Comparison of ENCODE assay signal across 19 mouse cellular contexts in the genomic region with DNA sequence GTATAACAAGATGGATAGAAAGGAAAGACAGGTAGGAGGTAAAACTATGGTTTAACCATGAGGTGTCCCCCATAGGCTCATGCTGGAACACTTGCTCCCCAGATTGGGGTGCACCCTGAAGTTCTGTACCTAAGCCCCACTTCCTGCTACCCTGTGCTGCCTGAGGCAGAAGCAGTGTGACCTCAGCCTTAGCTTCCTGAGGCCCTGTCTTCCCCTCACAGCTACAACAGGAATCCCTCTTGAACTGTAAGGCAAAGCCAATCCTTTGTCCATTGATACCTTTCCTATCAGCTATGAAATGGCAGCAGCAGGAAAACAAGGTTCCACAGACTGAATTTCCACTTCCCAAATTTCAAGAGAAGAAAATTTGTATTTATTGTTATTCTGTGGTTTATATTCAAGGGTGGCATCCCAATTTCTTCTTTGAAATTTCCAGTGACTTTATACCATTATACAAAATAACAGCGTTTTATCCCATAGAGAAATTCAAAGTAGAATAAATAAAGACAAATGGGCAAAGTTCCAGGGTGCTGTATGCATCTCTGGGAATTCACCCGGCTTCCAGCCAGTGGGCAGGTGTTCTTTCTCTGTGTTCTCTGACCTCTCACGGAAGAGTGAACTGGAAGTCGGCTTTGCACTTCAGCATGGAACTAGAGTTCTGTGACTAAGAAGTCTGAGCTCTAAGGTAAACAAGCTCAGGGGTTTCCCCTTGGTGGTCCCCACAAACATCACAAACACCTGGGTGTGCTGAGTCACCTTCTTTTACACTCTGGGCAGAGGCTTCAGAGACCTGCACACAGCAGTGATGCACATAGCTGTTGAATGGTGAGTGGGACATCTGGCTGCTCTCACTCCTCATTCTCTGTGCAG.
DNase-seq lines count a peak whose midpoint lies in the region; TF ChIP-seq lines count a peak whose summit lies in the region.
"Had no signal": no experiment of that assay in that cellular context is flagged by ENCODE, and none has a peak within 500 bp of the region (broad histone marks: within the 10 kb centered on the region; RNA-seq: fewer than 3 reads in every experiment).

No protein-coding gene starts in this region.

- TF ChIP-seq EP300 in CH12.LX (IDR thresholded peaks at IDR 0.05; ENCODE audit: low read length), result no peak; the same call in 1 of the 2 replicates

- no peak overlapping the region for H3K4me3 ChIP-seq in CH12.LX (replicated peaks in 1 of 3; ENCODE audit: low read depth in 2 of 3, low read length in 2 of 3, poor library complexity in 1 of 3)
- H3K4me3 ChIP-seq: embryonic facial prominence, embryonic 15.5 days; forebrain, embryonic 13.5 days; hindbrain, embryonic 12.5 days; lung, embryonic 15.5 days; megakaryocyte, embryonic 14.5 days; neural tube, embryonic 15.5 days; stomach, embryonic 15.5 days had no signal

- DNase-seq in CD4-positive helper T cell, adult 2 months (ENCODE audit: low read depth, low spot score), result peak; percentile 54
- DNase-seq in CH12.LX (ENCODE audit: extremely low read depth), result peak; percentile 78
- DNase-seq in kidney, adult 9 months, result peak; percentile 63
- peak; percentile 60 to 70 for DNase-seq in natural killer cell, adult 2 months (ENCODE audit: low spot score in 2 of 2)
- no peak for DNase-seq in urinary bladder, adult 2 months (ENCODE audit: low spot score)
- no peak for DNase-seq in left cerebral cortex, postnatal 10 days (ENCODE audit: extremely low spot score in 1 of 2, low spot score in 2 of 2)
- no peak for DNase-seq in embryo, embryonic 10.5 days (ENCODE audit: low spot score)
- DNase-seq: cerebellum, adult 11 months; heart, adult 11 months; retina, postnatal 1 day; spleen, adult 18-20 months had no signal

- H3K4me2 ChIP-seq in CH12.LX (ENCODE audit: insufficient read depth, low read depth, poor library complexity, severe bottlenecking), result peak overlapping the region; percentile 22
- H3K4me2 ChIP-seq: embryonic facial prominence, embryonic 15.5 days; forebrain, embryonic 13.5 days; hindbrain, embryonic 12.5 days; liver, embryonic 11.5 days; lung, embryonic 15.5 days; neural tube, embryonic 15.5 days; stomach, embryonic 15.5 days had no signal

- no peak overlapping the region for H3K9ac ChIP-seq in CH12.LX (ENCODE audit: insufficient read depth, low read depth)
- H3K9ac ChIP-seq: embryonic facial prominence, embryonic 15.5 days; forebrain, embryonic 13.5 days; hindbrain, embryonic 12.5 days; lung, embryonic 15.5 days; neural tube, embryonic 15.5 days; stomach, embryonic 15.5 days had no signal

- TF ChIP-seq CTCF in CH12.LX (conservative IDR thresholded peaks at IDR 0.05 in 1 of 2, IDR thresholded peaks at IDR 0.05 in 1 of 2; ENCODE audit: low read depth in 2 of 2, low read length in 2 of 2), result no peak

- no peak for TF ChIP-seq RAD21 in CH12.LX (IDR thresholded peaks at IDR 0.05; ENCODE audit: low read depth, low read length)

- no peaks in the 10 kb centered on the region for H3K27me3 ChIP-seq in CH12.LX (replicated peaks)
- H3K27me3 ChIP-seq: embryonic facial prominence, embryonic 15.5 days; forebrain, embryonic 13.5 days; hindbrain, embryonic 12.5 days; lung, embryonic 15.5 days; megakaryocyte, embryonic 14.5 days; neural tube, embryonic 15.5 days; stomach, embryonic 15.5 days had no signal

- H3K36me3 ChIP-seq in CH12.LX (replicated peaks in 1 of 2; ENCODE audit: control insufficient read depth in 1 of 2, insufficient read depth in 1 of 2, low read length in 1 of 2), result no peaks in the 10 kb centered on the region
- H3K36me3 ChIP-seq: embryonic facial prominence, embryonic 15.5 days; hindbrain, embryonic 12.5 days; lung, embryonic 15.5 days; neural tube, embryonic 15.5 days; stomach, embryonic 15.5 days had no signal

- peaks cover 12 to 45% of the 10 kb centered on the region in 2 experiments for H3K4me1 ChIP-seq in CH12.LX (ENCODE audit: control insufficient read depth in 1 of 2, insufficient read depth in 2 of 2)
- H3K4me1 ChIP-seq: hindbrain, embryonic 12.5 days; stomach, embryonic 15.5 days had no signal

- intact Hi-C loops in left cerebral cortex, postnatal 10 days (cut with DNase I), result loop anchor here (5.0 to 10.0 kb wide), 2 partner anchors 124 to 274 kb away; no protein-coding TSS in a partner anchor

- TF ChIP-seq POLR2A in CH12.LX (IDR thresholded peaks at IDR 0.05; ENCODE audit: low read depth, low read length), result no peak

- H3K27ac ChIP-seq in CH12.LX (ENCODE audit: insufficient read depth, low read depth), result no peak overlapping the region
- H3K27ac ChIP-seq: embryonic facial prominence, embryonic 15.5 days; forebrain, embryonic 13.5 days; hindbrain, embryonic 12.5 days; lung, embryonic 15.5 days; neural tube, embryonic 15.5 days; stomach, embryonic 15.5 days had no signal

- dilution Hi-C loops in CH12.LX (cut with MboI; ENCODE audit: extremely low pct_ligation_motif_present, extremely low pct_unique_long_range_greater_than_20kb, low sequenced_read_pairs), result no loop called here

- peaks cover 4% of the 10 kb centered on the region for H3K9me3 ChIP-seq in CH12.LX (replicated peaks; ENCODE audit: low read length)
- H3K9me3 ChIP-seq: embryonic facial prominence, embryonic 15.5 days; forebrain, embryonic 13.5 days; hindbrain, embryonic 12.5 days; lung, embryonic 15.5 days; neural tube, embryonic 15.5 days; stomach, embryonic 15.5 days had no signal

- in situ Hi-C loops in CH12.LX (cut with MboI; ENCODE audit: low pct_ligation_motif_present, low pct_unique_long_range_greater_than_20kb, low sequenced_read_pairs), result no loop called here

- H3K79me2 ChIP-seq in CH12.LX (replicated peaks; ENCODE audit: control insufficient read depth, extremely low read depth, insufficient read depth, poor library complexity, severe bottlenecking), result no peaks in the 10 kb centered on the region

TF ChIP-seq in CH12.LX, 34 proteins besides CTCF, POLR2A, EP300 and RAD21:
- TF ChIP-seq MAX (IDR thresholded peaks at IDR 0.05; ENCODE audit: low read length) (no peak), NRF1 (IDR thresholded peaks at IDR 0.05; ENCODE audit: low read depth, low read length) (no peak), SIN3A (IDR thresholded peaks at IDR 0.05; ENCODE audit: low read length) (no peak), CHD1 (IDR thresholded peaks at IDR 0.05; ENCODE audit: low read depth, low read length) (no peak), MAFK (IDR thresholded peaks at IDR 0.05; ENCODE audit: insufficient replicate concordance, low read length) (peak; percentile 56; the same call in 1 of the 2 replicates), ETS1 (conservative IDR thresholded peaks at IDR 0.05; ENCODE audit: low read depth, low read length) (peak; percentile 74)

Comparison
In these comparisons a context has a peak if more than half of its experiments do, and no peak if none do; other contexts are left out.
1. DNase-seq: peak in CD4-positive helper T cell, adult 2 months (single experiment), CH12.LX (single experiment), kidney, adult 9 months (single experiment) and natural killer cell, adult 2 months (2 of 2); none in urinary bladder, adult 2 months (single experiment), left cerebral cortex, postnatal 10 days (0 of 2) and embryo, embryonic 10.5 days (single experiment).